Mouse (Mus musculus) limb, embryonic 13.5 days (tissue): ENCODE data around the gene Snx21. TPM values are rescaled to one million over a fixed set of nuclear protein-coding genes. Genes with fewer than 3 reads are reported as not detected.

ENCODE experiments used
- ATAC-seq: fragments of 200-750 bp; cut with Nextera tagmentation; 2 replicates; pipeline ENCODE4 v1.8.0; 2017; ENCODE audit warnings: low read depth, moderate number of reproducible peaks, moderate TSS enrichment; ENCODE audit not compliant: low FRiP score
- H3K27ac ChIP-seq: fragments of 300-500 bp; sonication (generic); 2 replicates; pipeline ENCODE4 v1.5.1; 2015; ENCODE audit warnings: inconsistent platforms, mild to moderate bottlenecking, moderate library complexity
- H3K27me3 ChIP-seq: fragments of 300-500 bp; sonication (generic); 2 replicates; pipeline ENCODE4 v1.6.1; 2015; ENCODE audit warnings: mild to moderate bottlenecking, inconsistent platforms
- H3K36me3 ChIP-seq: fragments of 300-500 bp; sonication (generic); 2 replicates; pipeline ENCODE4 v1.6.1; 2015; ENCODE audit warnings: inconsistent platforms, mild to moderate bottlenecking, moderate library complexity
- H3K4me1 ChIP-seq: fragments of 300-500 bp; sonication (generic); 2 replicates; pipeline ENCODE4 v1.6.1; 2015; ENCODE audit warnings: inconsistent platforms
- H3K4me2 ChIP-seq: fragments of 300-500 bp; sonication (generic); replicated peaks from 2 replicates; pipeline ENCODE4 v1.6.1; 2015; ENCODE audit warnings: inconsistent platforms, mild to moderate bottlenecking, moderate library complexity
- H3K4me3 ChIP-seq: fragments of 300-500 bp; sonication (generic); 2 replicates; pipeline ENCODE4 v1.5.1; 2015; ENCODE audit warnings: moderate library complexity, mild to moderate bottlenecking, inconsistent platforms
- H3K9ac ChIP-seq: fragments of 300-500 bp; sonication (generic); 2 replicates; pipeline ENCODE4 v1.6.1; 2015; ENCODE audit warnings: mild to moderate bottlenecking, inconsistent platforms
- H3K9me3 ChIP-seq: fragments of 300-500 bp; sonication (generic); 2 replicates; pipeline ENCODE4 v1.6.1; 2016; ENCODE audit warnings: inconsistent platforms
- WGBS: fragments of 180-500 bp; shearing (Covaris S2); methylation state at CpG from one replicate; pipeline ENCODE4 v1.1.7; 2015; 5-methylcytosine and 5-hydroxymethylcytosine counted together
- polyA plus RNA-seq: library from polyadenylated mRNA; unstranded; fragments of >200 nt; fragmentation: Nextera tagmentation; extraction: Ambion mirVana; gene quantifications from 2 replicates; pipeline ENCODE4 v1.2.1, GENCODE M21; 2015

Gene Snx21
- polyA plus RNA-seq, 1 experiment from 2014 or later = 27.6 TPM

DNA sequence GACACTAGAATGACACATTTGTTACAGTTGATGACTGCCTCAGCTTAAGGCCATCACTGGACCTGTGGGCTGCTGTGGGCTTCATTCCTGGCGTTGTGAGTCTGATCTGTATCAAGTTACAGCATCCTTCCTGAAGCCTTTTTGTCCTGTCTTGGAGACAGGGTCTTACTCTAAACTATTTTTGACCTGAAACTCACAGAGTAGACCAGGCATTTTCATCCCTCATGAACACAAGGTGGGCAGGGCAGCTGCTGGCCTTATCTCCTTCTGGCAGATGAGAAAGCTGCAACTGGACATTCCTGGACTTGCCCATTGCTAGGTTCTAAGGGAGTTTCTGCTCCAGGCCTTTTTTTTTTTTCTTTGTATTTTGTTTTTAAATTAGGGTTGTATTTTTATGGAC lies 26.9 kb upstream of the Snx21 start:
- H3K4me3 ChIP-seq = no peak overlapping the region
- no peak overlapping the region for H3K9ac ChIP-seq
- peaks cover 100% of the 10 kb centered on the region for H3K36me3 ChIP-seq
- no peaks in the 10 kb centered on the region for H3K4me1 ChIP-seq
- ATAC-seq = no peak
- H3K9me3 ChIP-seq = no peaks in the 10 kb centered on the region
- 70% methylated on average over 1 of the region's 1 CpGs for WGBS
- H3K27me3 ChIP-seq = no peaks in the 10 kb centered on the region
- H3K27ac ChIP-seq = no peak overlapping the region
- no peak overlapping the region for H3K4me2 ChIP-seq

DNA sequence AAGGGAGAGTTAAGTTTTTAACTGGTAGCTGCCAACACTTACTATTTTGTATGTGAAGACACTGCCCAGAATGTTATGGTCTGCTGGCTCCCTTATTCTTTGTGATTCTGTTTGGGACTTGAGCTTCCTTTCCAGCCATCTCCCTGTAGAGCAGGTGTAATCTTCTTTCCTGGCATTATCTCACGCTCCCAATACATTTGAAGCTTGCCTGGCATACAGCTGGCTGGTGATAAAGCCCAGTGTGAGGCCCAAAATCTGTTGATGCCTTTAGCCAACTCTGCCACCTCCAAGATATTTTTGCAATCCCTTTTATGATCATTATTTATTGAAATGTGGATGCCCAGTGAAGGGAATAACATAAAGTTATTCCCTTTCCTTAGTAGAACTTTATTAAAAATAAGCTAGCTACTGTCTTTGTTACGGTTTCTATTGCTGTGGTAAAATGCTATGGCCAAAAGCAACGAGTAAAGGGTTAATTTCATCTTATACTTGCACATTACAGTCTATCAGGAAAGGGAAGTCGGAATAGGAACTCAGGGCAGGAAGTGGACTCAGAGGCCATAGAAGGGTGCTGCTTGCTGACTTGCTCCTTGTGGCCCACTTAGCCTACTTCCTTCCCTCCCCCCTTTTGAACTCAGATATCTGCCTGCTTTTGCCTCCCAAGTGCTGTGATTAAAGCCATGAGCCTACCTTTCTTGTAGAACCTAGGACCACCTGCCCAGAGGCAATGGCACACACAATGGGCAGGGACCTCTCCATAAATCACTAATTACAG lies 25.4 kb upstream of the Snx21 start:
- Histone ChIP-seq H3K36me3 (peaks cover 94% of the 10 kb centered on the region), H3K4me1 (no peaks in the 10 kb centered on the region), H3K4me2 (no peak overlapping the region), H3K4me3 (no peak overlapping the region), H3K27me3 (no peaks in the 10 kb centered on the region), H3K27ac (no peak overlapping the region), H3K9me3 (no peaks in the 10 kb centered on the region), H3K9ac (no peak overlapping the region)
- WGBS = 88% methylated on average over 4 of the region's 4 CpGs
- ATAC-seq = no peak

DNA sequence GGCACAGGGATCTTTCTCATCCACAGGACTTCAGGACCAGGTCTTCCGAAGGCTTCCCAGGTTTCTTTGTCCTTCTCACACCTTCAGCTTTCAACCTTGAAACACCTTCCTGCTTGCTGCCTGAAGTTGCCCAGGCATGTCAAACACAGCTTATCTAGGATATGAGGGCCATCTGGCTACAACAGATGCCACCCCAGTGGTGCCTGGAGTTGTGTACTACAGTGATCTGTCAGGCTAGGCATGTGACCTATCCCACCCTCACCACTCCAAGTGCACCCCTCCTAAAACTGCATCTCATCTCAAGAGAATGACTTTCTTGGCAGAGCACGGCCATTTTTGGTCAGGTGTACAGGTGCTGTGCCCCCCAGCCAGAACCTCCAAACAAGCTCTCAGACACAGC lies 24.1 kb upstream of the Snx21 start:
- Histone ChIP-seq H3K4me1 (no peaks in the 10 kb centered on the region), H3K27ac (no peak overlapping the region), H3K27me3 (no peaks in the 10 kb centered on the region), H3K36me3 (peaks cover 94% of the 10 kb centered on the region), H3K4me2 (no peak overlapping the region), H3K9me3 (no peaks in the 10 kb centered on the region), H3K9ac (no peak overlapping the region), H3K4me3 (no peak overlapping the region)
- WGBS = 93% methylated on average over 2 of the region's 2 CpGs
- ATAC-seq = no peak

DNA sequence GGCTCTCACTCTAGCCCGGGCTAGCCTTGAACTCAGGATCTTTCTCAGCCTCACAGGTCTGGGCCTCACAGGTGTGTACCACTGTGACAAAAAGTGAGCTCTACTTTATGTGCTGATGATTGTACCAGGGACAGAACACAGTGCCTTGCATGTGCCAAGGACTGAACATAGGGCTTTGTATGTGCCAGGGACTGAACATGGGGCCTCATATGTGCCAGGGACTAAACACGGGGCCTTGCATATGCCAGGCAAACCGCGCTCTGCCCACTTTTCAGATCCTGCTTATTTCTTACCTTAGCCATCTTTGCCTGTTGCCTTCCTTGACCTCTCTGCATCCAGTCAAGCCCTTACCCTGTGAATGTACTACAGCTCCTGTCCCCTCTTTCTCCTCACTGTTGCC lies 23.7 kb upstream of the Snx21 start:
- WGBS = 98% methylated on average over 4 of the region's 4 CpGs
- no peak overlapping the region for H3K4me3 ChIP-seq
- H3K4me1 ChIP-seq = no peaks in the 10 kb centered on the region
- ATAC-seq = no peak
- H3K9ac ChIP-seq = no peak overlapping the region
- no peaks in the 10 kb centered on the region for H3K27me3 ChIP-seq
- no peak overlapping the region for H3K27ac ChIP-seq
- no peaks in the 10 kb centered on the region for H3K9me3 ChIP-seq
- no peak overlapping the region for H3K4me2 ChIP-seq
- peaks cover 94% of the 10 kb centered on the region for H3K36me3 ChIP-seq

DNA sequence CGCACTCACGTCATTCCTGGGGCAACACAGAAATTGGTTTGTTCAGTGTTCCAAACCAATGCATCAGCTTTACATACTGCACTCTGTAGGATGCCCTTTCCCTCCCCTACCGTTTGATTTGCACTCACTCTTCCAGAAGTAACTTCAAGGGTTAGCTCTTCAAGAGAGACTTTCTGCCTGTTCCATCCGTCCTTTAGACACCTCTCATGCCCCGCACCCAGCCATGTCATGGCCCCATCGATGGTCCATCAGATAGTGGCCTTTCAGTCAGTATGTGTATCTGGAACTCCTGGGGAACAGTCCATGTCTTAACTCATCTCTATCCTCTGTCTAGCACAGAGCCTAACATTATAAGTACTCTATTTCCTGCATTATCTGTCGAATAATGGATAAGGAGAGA lies 23.0 kb upstream of the Snx21 start:
- no peak overlapping the region for H3K27ac ChIP-seq
- no peak overlapping the region for H3K9ac ChIP-seq
- H3K36me3 ChIP-seq = peaks cover 94% of the 10 kb centered on the region
- H3K4me3 ChIP-seq = no peak overlapping the region
- H3K4me2 ChIP-seq = no peak overlapping the region
- H3K9me3 ChIP-seq = no peaks in the 10 kb centered on the region
- H3K4me1 ChIP-seq = peaks cover under 1% of the 10 kb centered on the region; the same call in 1 of the 2 replicates
- ATAC-seq = no peak
- no peaks in the 10 kb centered on the region for H3K27me3 ChIP-seq
- WGBS = 92% methylated on average over 7 of the region's 7 CpGs

DNA sequence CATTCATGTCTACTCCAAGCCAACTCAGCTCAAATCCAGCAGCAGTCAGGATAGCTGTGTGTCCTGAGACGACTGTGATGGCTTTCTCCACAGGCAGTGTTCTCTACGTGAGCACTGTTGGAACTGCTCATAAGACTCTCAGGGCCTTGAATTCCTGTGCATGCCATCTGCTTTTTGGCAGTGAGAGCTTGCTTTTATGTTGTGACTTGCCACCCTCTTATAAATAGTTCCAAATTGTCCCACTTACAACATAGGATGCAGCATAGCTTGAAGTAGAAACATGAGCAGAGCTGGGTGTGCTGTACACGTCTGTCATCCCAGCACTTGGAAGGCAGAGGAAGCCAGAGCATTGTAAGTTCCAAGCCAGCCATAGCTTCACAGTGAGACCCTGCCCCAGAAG lies 19.8 kb upstream of the Snx21 start:
- H3K4me2 ChIP-seq = no peak overlapping the region
- no peak overlapping the region for H3K27ac ChIP-seq
- H3K9ac ChIP-seq = no peak overlapping the region
- peaks cover 70% of the 10 kb centered on the region for H3K36me3 ChIP-seq
- WGBS = 79% methylated on average over 3 of the region's 3 CpGs
- no peaks in the 10 kb centered on the region for H3K27me3 ChIP-seq
- no peaks in the 10 kb centered on the region for H3K9me3 ChIP-seq
- H3K4me3 ChIP-seq = no peak overlapping the region
- ATAC-seq = no peak
- H3K4me1 ChIP-seq = peaks cover 17% of the 10 kb centered on the region

DNA sequence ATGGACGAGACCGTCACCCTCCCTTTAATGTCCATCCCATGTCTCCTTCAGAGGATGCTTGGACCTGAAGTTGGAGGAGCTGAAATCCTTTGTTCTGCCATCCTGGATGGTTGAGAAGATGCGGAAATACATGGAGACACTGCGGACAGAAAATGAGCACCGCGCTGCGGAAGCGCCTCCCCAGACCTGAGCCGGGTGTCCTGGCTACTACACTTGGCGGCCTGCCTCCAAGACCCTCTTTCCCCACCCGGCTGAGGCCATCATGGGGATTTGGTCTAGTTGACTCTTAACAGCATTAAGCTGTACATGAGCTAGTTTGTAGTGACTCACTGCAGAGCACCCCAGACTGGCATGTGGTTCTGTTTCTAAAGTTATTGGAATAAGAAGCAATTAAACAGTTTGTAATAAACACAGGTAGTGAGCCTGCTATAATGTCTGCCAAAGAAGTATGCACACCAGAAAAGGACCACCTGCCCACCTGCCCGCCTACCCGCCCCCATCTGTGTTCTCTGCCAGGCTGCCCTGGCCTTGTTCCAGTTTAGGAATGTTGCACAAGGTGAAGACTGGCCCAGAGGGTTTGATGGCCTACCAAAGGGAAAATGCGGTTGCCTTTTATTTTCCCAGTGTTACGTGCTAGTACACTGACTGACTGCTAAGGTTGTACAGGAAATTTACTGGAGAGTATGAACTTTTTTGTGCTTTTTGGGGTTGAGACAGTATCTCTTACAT lies 17.6 kb upstream of the Snx21 start:
- H3K4me3 ChIP-seq = no peak overlapping the region
- H3K4me1 ChIP-seq = peaks cover 34% of the 10 kb centered on the region
- H3K36me3 ChIP-seq = peaks cover 66% of the 10 kb centered on the region
- 88% methylated on average over 15 of the region's 15 CpGs for WGBS
- ATAC-seq = no peak
- H3K4me2 ChIP-seq = no peak overlapping the region
- H3K9me3 ChIP-seq = no peaks in the 10 kb centered on the region
- H3K9ac ChIP-seq = no peak overlapping the region
- no peaks in the 10 kb centered on the region for H3K27me3 ChIP-seq
- no peak overlapping the region for H3K27ac ChIP-seq

DNA sequence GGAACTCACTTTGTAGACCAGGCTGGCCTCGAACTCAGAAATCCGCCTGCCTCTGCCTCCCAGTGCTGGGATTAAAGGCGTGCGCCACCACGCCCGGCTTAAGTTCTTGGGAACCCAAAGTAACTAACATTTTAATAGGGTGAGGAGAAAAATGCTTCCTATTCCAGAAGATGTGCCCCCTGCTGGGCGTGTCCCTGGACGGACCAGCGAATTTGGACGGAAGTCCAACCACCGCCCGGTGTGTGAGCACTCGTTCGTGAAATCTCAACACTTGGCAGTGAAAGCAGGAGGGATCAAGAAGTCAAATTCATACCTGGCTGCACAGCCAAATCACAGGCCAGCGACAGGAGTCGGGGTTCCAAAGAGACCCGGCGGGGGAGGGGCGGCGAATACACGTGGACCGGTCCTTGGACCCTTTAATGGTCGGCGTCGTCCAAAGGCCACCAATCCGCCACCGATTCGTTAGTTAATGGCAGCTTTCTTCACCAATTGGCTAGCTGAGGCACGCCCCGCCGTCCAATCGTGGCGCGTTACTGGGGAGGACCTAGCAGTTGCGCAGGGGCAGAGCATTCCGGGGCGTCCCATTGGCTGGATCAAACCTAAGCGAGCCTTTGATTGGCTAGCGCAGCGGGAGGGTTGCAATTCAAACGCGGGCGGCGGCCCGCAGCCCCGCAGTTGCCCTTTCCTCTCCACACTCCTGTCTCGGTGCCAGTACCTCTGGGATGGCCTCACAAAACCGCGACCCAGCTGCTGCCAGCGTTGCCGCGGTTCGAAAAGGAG lies 16.2 kb upstream of the Snx21 start, which contains the start of gene Ube2c:
Gene Ube2c (plus strand): TSS at position 641 of the 780 bp plus-strand sequence.
- Histone ChIP-seq H3K4me2 (peak within 1 kb of the TSS; percentile 93), H3K27ac (peak within 1 kb of the TSS; percentile 65; the same call in 1 of the 2 replicates), H3K4me1 (peaks cover 34% of the 10 kb centered on the region), H3K9ac (peak within 1 kb of the TSS; percentile 89), H3K27me3 (no peaks in the 10 kb centered on the region), H3K36me3 (peaks cover 60% of the 10 kb centered on the region), H3K4me3 (peak within 1 kb of the TSS; percentile 95), H3K9me3 (no peaks in the 10 kb centered on the region)
- WGBS = 2% methylated on average over 53 of the region's 53 CpGs
- peak; percentile 99 for ATAC-seq

DNA sequence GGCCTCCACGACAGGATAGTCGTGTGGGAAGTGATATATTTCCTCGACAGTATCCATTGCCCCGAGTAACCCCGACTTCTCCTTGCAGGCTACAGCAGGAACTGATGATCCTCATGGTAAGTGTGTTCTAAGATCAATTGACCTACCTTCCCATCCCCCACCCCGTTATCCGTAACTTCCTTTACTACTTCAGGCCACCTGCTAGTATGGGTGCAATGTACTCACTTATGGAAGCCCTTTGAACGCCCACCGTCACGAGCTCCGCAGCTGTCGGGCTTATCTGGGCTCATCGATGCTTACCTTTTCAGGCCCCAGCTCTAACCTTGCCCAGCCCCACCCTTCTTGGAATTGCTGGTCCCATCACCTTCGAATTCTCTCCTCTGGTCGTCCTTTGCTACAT lies 15.3 kb upstream of the Snx21 start:
- no peak for ATAC-seq
- Histone ChIP-seq H3K27ac (peak overlapping the region; percentile 44; the same call in 1 of the 2 replicates), H3K36me3 (peaks cover 52% of the 10 kb centered on the region), H3K4me2 (peak overlapping the region; percentile 93), H3K9ac (peak overlapping the region; percentile 89), H3K4me1 (peaks cover 34% of the 10 kb centered on the region), H3K27me3 (no peaks in the 10 kb centered on the region), H3K4me3 (peak overlapping the region; percentile 95), H3K9me3 (no peaks in the 10 kb centered on the region)
- WGBS = 2% methylated on average over 15 of the region's 15 CpGs

DNA sequence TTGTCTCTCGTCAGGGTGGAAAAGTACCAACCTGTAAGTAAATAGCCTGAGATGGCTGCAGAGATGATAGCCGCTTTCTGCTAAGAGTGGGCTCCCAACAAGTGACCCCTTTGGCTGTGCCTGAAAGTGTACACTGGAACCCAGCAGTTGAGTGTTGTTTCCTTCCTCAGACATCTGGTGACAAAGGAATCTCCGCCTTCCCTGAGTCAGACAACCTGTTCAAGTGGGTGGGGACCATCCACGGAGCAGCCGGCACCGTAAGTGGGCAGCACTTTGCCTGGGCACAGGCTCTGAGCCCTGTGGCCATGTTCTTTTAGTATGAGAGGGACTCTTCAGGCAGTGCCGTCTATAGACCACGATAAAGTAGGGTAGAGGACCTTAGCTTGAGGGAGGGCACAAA lies 14.5 kb upstream of the Snx21 start:
- no peak for ATAC-seq
- Histone ChIP-seq H3K9ac (peak overlapping the region; percentile 89), H3K27ac (no peak overlapping the region), H3K27me3 (no peaks in the 10 kb centered on the region), H3K9me3 (no peaks in the 10 kb centered on the region), H3K36me3 (peaks cover 44% of the 10 kb centered on the region), H3K4me2 (peak overlapping the region; percentile 93), H3K4me1 (peaks cover 34% of the 10 kb centered on the region), H3K4me3 (peak overlapping the region; percentile 95)
- 81% methylated on average over 8 of the region's 8 CpGs for WGBS

DNA sequence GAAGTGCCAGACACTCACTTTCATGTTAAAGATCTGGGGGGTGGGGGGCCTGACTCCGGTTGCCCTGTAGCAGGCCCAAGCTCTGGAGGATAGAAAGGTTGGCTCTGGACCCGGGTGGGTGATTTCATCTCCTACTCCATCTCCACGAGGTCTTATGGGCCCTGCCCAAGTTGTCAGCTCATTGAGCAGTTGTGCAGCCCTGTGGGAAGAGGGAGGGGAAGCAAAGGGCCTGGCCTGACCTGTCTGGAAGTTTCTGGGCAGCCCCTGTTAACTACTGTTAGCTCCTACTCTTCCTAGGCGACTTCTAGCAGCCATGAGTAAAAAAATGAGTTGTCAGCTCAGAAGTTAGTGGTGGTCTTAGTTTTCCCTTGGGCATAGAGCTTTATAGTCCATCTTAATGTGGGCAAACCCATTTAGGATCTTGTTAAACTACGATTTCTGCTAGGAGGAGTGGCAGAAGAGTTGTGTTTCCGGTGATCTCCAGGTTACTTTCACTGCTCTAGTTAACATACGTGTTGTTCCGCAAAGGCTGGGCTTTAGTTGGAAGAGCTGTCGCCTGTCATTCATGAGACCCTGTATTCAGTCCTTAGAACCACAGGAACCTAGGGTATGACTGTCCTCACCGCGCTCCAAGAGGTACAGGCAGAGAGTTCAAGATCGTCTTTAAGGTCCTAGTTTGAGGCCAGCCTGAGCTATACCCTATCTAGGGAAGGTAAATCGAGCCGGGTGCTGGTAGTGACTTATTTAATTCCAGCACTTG lies 12.2 kb upstream of the Snx21 start:
- Histone ChIP-seq H3K4me1 (peaks cover 26% of the 10 kb centered on the region), H3K4me2 (no peak overlapping the region), H3K27ac (no peak overlapping the region), H3K27me3 (0 out of 2 replicates have a peak, but pooled peaks cover 6% of the 10 kb centered on the region), H3K36me3 (peaks cover 21% of the 10 kb centered on the region), H3K4me3 (no peak overlapping the region), H3K9ac (no peak overlapping the region), H3K9me3 (no peaks in the 10 kb centered on the region)
- WGBS = 77% methylated on average over 14 of the region's 14 CpGs
- ATAC-seq = no peak
